Mouse (Mus musculus) forebrain, embryonic 15.5 days (tissue): Measurements from ENCODE around the gene Fam229a. TPM values are rescaled to one million over a fixed set of nuclear protein-coding genes. Genes with fewer than 3 reads are reported as not detected.

Experiments
- ATAC-seq: fragments of 200-750 bp; cut with Nextera tagmentation; replicated peaks from 2 replicates; pipeline ENCODE4 v1.8.0; 2017; ENCODE audit warnings: mild to moderate bottlenecking, moderate TSS enrichment, moderate library complexity
- H3K27ac ChIP-seq: fragments of 300-500 bp; sonication (generic); replicated peaks from 2 replicates; pipeline ENCODE4 v1.5.1; 2015; ENCODE audit warnings: mild to moderate bottlenecking, inconsistent platforms
- H3K27me3 ChIP-seq: fragments of 300-500 bp; sonication (generic); 2 replicates; pipeline ENCODE4 v1.6.1; 2015; ENCODE audit warnings: inconsistent platforms
- H3K36me3 ChIP-seq: fragments of 300-500 bp; sonication (generic); 2 replicates; pipeline ENCODE4 v1.6.1; 2015; ENCODE audit warnings: mild to moderate bottlenecking, inconsistent platforms
- H3K4me1 ChIP-seq: fragments of 300-500 bp; sonication (generic); 2 replicates; pipeline ENCODE4 v1.6.1; 2015; ENCODE audit warnings: inconsistent platforms
- H3K4me2 ChIP-seq: fragments of 300-500 bp; sonication (generic); replicated peaks from 2 replicates; pipeline ENCODE4 v1.6.1; 2015; ENCODE audit warnings: mild to moderate bottlenecking, inconsistent platforms
- H3K4me3 ChIP-seq: fragments of 300-500 bp; sonication (generic); 2 replicates; pipeline ENCODE4 v1.5.1; 2015; ENCODE audit warnings: mild to moderate bottlenecking, inconsistent platforms
- H3K9ac ChIP-seq: fragments of 300-500 bp; sonication (generic); replicated peaks from 2 replicates; pipeline ENCODE4 v1.6.1; 2015; ENCODE audit warnings: mild to moderate bottlenecking, inconsistent platforms
- H3K9me3 ChIP-seq: fragments of 300-500 bp; sonication (generic); 2 replicates; pipeline ENCODE4 v1.6.1; 2016; ENCODE audit warnings: inconsistent platforms
- WGBS: fragments of 180-500 bp; shearing (Covaris S2); methylation state at CpG from one replicate; pipeline ENCODE4 v1.1.7; 2015; ENCODE audit warnings: mixed read lengths; 5-methylcytosine and 5-hydroxymethylcytosine counted together
- polyA plus RNA-seq: library from polyadenylated mRNA; unstranded; fragments of >200 nt; fragmentation: Nextera tagmentation; extraction: Ambion mirVana; gene quantifications from 2 replicates; pipeline ENCODE4 v1.2.1, GENCODE M21; 2015

The Fam229a gene
- polyA plus RNA-seq, 1 experiment from 2014 or later: not detected

DNA sequence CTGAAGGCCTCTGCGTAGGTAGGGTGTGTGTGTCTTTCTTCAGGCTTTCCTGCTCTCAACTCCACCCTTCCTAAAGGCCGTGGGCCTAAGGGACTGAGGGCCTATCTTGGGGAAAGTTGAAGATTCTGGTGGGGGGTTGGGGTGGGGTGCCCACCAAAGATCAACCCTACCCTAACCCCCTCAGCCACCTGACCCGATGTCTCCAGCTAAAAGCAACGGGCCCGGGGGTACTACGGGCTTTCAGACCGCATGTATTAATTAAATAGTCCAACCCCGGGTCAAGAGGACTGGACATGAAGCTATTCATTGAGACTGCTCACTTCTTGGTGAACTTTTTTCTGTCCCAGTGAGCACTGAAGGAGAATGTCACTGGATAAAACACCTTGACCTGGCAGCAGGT lies 9.0 kb downstream of the Fam229a start:
- 81% methylated on average over 8 of the region's 8 CpGs for WGBS

DNA sequence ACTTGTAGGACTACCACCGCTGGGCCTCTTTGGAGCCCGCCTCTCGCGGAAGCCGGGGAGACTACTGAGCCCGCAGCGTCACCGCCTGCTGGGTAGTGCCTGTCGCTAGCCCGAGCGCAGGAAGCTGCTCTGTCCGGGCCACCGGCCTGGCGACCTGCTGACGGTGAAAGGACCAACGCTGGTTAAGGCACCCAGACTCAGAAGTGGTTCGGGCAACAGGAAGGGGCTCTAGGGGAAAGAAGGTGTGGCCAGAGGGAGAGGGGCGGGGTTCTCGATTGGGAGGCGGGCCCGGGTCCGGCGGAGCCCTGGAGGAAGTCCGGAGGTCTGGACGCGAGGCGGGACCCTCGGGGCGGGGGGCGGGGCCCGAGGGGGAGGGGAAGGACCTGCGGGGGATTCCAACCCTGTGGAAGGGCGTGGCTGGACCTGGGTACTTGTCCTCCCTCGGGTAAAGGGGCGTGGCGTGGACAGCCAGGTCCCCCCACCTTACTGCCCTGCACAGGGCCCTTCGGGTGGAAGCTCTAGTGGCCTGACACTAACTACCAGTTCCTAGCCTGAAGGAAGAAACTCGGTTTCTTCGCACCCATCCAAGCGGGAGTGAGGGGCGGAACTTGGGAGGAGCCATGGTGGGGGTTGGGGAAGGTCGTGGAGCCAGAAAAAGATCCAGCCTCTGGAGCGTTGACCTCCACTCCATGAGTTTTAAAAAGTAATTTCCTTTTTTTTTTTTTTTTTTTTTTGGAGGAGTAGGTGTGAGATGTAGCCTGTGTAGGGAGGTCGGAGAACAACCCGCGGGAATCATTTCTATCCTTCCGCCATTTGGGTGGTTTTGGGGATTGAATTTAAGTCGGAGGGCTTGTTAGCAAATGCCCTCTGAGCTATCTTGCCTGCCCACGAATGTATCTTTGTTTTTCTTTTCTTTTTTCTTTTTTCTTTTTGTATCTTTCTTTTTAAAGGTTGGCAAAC lies 9.9 kb downstream of the Fam229a start:
- WGBS: 1% methylated on average over 49 of the region's 49 CpGs
- Histone ChIP-seq H3K4me2 (peak overlapping the region; percentile 65), H3K9me3 (no peaks in the 10 kb centered on the region), H3K4me1 (peaks cover 15% of the 10 kb centered on the region), H3K9ac (peak overlapping the region; percentile 55), H3K36me3 (no peaks in the 10 kb centered on the region), H3K27me3 (no peaks in the 10 kb centered on the region), H3K27ac (peak overlapping the region; percentile 56), H3K4me3 (peak overlapping the region; percentile 47)
- ATAC-seq: peak; percentile 77

More for the DNA sequence above, 9.0 kb downstream of the Fam229a start:
- Histone ChIP-seq H3K4me1 (peaks cover 20% of the 10 kb centered on the region), H3K9me3 (no peaks in the 10 kb centered on the region), H3K4me2 (peak overlapping the region; percentile 65), H3K27me3 (no peaks in the 10 kb centered on the region), H3K9ac (no peak overlapping the region), H3K4me3 (peak overlapping the region; percentile 47; the same call in 1 of the 2 replicates), H3K27ac (no peak overlapping the region), H3K36me3 (no peaks in the 10 kb centered on the region)
- ATAC-seq: no peak

DNA sequence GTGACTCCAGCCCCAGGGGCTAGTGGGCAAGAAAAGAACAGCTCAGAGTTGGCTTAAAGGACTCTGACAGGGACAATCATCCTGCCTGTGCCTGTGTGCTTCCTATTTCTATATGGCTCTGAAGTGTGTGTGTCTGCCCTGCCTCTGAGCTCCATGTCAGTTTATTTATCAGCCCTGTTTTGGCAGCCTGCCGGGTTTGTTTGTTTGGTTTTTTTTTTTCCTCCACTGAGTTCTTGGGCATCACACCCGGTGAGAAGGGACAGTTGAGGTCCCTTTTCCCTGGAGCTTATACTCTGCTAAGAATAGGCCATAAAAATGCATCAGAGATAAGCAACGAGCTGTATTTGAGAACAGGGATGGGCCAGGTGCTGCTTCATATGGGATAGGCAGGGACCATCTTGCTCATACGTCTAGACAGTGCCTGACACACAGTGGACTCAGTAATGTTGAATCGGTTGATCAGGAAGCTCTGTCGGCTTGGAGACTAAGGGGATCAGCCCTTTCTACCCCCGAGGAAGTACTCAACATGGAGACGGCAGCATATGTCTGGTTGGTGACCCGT lies 11.4 kb downstream of the Fam229a start:
- Histone ChIP-seq H3K9ac (no peak overlapping the region), H3K9me3 (no peaks in the 10 kb centered on the region), H3K4me2 (no peak overlapping the region), H3K27ac (no peak overlapping the region), H3K4me3 (no peak overlapping the region), H3K27me3 (no peaks in the 10 kb centered on the region), H3K4me1 (peaks cover 4% of the 10 kb centered on the region; the same call in 1 of the 2 replicates), H3K36me3 (no peaks in the 10 kb centered on the region)
- no peak for ATAC-seq
- WGBS: 84% methylated on average over 9 of the region's 9 CpGs

DNA sequence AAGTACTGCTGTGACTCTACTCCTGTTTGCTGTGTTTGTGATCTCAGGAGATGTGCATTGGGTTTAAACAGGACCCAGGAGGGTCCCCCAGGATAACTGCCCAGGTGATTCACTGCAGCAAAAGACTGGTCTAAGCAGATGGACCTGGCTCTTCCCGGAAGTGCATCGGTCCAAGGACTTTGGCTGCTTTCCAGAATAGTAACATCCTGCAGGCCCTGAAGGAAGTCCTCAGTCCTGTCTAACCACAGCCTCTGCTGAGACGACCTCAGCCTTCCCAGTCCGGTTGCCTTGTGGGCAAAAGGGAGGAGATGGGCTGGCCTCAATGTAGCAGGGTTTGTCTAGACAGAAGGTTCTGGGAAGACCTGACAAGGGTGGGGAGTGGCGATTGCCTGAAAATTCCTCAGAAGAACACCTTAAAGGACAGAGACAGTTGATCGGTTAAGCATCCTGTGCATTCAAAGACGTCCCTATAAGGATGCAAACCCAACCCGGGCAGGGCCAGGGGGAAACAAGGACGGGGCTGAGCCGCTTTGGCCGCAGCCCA lies 12.0 kb downstream of the Fam229a start:
- Histone ChIP-seq H3K9me3 (no peaks in the 10 kb centered on the region), H3K9ac (no peak overlapping the region), H3K4me1 (peaks cover 4% of the 10 kb centered on the region; the same call in 1 of the 2 replicates), H3K36me3 (no peaks in the 10 kb centered on the region), H3K4me2 (no peak overlapping the region), H3K27ac (no peak overlapping the region), H3K4me3 (no peak overlapping the region), H3K27me3 (no peaks in the 10 kb centered on the region)
- WGBS: 80% methylated on average over 11 of the region's 11 CpGs
- no peak for ATAC-seq

DNA sequence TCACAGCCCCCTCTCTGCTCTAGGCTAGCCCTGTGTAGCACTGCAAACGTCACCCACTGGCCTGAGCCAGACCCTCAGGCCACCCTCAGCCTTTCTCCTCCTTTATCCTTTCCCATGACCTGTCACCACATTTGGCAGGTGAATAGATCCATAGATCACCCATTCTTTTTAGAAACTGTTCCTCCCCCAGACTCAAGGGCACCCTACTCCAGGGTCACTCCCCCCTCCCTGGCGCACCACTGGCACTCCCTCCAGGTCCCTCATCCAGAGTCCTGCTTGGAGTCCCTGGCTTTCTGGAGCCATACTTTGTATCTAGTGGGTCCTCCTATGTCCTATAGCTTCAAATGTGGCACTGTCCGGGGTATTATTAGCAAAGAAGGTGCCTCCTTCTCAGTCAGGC lies 14.5 kb downstream of the Fam229a start:
- peaks cover 12% of the 10 kb centered on the region for H3K4me1 ChIP-seq
- no peaks in the 10 kb centered on the region for H3K9me3 ChIP-seq
- no peak overlapping the region for H3K4me2 ChIP-seq
- no peak overlapping the region for H3K4me3 ChIP-seq
- H3K27me3 ChIP-seq: no peaks in the 10 kb centered on the region
- no peaks in the 10 kb centered on the region for H3K36me3 ChIP-seq
- WGBS: 79% methylated on average over 3 of the region's 3 CpGs
- no peak overlapping the region for H3K9ac ChIP-seq
- ATAC-seq: no peak
- H3K27ac ChIP-seq: no peak overlapping the region

DNA sequence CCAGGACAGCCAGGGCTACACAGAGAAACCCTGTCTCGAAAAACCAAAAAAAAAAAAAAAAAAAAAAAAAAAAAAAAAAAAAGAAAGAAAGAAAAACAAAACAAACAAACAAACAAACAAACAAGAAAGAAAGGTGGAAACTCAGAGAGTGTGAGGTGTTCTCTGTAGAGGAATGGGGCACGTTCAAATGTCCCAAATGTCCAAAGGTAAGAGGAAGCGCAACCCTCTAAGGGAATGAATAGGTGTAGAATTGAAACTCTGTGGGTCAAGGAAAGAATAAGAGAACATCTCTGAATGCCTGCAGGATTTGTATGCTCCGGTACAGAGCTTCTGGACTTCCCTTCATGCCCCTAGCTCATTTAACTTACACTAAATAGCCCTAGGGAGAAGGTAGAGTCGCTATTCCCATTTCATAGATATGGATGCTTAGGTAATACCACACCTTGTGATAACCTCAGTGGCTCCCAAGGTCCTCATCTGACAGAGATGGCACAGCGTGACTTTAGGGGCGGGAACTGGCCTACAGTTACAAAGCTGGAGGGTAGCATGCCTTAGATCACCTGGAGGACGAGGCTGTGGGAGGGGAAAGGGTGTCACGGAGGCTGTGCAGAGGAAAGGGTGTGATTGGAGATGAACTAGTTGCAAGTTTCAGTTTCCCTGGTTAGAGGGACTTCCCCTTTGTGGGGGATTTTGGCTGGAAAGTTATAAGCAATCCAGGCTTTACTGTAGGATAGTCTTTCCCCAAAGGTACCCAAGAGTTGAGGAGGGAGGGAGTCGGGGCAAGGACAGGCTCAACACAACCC lies 16.6 kb downstream of the Fam229a start:
- Histone ChIP-seq H3K4me3 (no peak overlapping the region), H3K9me3 (no peaks in the 10 kb centered on the region), H3K27ac (no peak overlapping the region), H3K9ac (no peak overlapping the region), H3K4me1 (peaks cover 8% of the 10 kb centered on the region), H3K4me2 (no peak overlapping the region), H3K36me3 (no peaks in the 10 kb centered on the region), H3K27me3 (no peaks in the 10 kb centered on the region)
- WGBS: 72% methylated on average over 9 of the region's 10 CpGs
- ATAC-seq: no peak

DNA sequence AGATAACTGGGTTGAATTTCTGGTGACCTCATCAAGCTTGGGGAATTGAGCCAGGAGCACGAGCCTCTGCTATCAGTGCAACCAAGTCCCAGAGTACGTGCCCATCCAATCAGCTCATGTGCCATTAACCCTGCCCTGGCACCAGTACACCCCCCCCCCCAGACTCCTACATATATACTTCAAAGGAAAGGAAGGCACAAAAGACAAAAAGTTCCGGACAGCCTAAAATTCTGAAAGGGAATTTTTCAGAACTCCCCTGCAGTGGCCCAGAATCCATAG lies 17.2 kb downstream of the Fam229a start:
- Histone ChIP-seq H3K4me2 (no peak overlapping the region), H3K9me3 (no peaks in the 10 kb centered on the region), H3K36me3 (no peaks in the 10 kb centered on the region), H3K9ac (no peak overlapping the region), H3K27ac (no peak overlapping the region), H3K4me3 (no peak overlapping the region), H3K4me1 (peaks cover 12% of the 10 kb centered on the region), H3K27me3 (no peaks in the 10 kb centered on the region)
- no peak for ATAC-seq
- 72% methylated on average over 3 of the region's 3 CpGs for WGBS

DNA sequence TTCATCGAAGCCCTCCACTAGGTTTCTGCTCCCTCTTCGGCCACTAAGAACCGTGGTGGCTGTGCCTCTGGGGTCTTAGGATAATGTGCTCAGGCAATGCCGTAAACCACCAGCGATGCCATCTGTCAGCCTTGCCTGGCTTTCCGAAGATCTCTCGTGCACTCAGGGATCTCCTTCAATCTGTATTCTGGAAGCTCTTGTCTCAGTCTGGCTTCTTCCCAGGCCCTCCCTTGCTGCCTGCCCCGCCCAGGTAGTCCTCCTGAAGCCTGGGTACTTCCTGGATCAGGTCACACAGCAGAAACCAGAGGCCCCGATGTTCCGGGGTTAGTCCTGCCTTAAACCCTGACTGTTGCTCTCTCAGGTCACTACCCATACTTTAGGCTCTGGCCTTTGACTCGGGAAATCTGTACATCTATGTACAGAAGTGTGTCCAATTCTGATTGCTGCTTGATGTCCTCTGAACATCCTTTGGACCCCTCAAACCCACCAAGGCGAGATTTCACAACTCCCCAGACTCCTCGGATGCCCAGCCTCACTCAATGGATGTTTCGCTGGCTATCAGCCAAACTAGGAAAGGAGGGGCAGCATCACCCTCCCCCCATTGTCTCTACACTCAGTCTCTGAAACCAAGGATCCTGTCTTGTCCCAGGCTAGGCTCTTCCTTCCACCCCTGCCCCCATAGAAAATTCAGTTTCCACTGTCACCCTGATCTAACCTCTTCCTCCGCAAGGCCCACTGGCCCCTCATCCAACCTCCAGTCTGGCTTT lies 18.0 kb downstream of the Fam229a start:
- ATAC-seq: no peak
- H3K4me3 ChIP-seq: no peak overlapping the region
- H3K27me3 ChIP-seq: no peaks in the 10 kb centered on the region
- no peak overlapping the region for H3K9ac ChIP-seq
- 66% methylated on average over 15 of the region's 15 CpGs for WGBS
- no peaks in the 10 kb centered on the region for H3K9me3 ChIP-seq
- no peaks in the 10 kb centered on the region for H3K36me3 ChIP-seq
- H3K27ac ChIP-seq: no peak overlapping the region
- peaks cover 14% of the 10 kb centered on the region for H3K4me1 ChIP-seq
- H3K4me2 ChIP-seq: no peak overlapping the region

DNA sequence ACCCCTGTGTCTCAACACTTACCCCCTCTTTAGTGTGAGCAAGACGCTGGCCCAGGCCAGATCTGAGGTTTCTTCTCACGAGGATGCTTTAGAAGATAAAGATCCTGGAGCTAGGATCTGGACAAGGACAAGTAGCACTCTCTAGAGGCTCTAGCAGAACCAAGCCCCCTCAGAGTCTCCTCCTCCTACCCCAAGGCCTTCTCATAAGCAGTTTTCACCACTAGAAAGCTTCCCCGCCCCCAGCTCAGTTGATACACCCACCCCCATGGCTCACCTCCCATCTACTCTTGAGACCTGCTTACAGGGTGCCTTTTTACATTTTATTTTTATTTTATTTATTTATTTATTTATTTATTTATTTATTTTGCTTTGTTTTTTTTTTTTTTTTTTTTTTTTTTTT lies 18.7 kb downstream of the Fam229a start:
- Histone ChIP-seq H3K27ac (no peak overlapping the region), H3K27me3 (no peaks in the 10 kb centered on the region)
- no peak for ATAC-seq

DNA sequence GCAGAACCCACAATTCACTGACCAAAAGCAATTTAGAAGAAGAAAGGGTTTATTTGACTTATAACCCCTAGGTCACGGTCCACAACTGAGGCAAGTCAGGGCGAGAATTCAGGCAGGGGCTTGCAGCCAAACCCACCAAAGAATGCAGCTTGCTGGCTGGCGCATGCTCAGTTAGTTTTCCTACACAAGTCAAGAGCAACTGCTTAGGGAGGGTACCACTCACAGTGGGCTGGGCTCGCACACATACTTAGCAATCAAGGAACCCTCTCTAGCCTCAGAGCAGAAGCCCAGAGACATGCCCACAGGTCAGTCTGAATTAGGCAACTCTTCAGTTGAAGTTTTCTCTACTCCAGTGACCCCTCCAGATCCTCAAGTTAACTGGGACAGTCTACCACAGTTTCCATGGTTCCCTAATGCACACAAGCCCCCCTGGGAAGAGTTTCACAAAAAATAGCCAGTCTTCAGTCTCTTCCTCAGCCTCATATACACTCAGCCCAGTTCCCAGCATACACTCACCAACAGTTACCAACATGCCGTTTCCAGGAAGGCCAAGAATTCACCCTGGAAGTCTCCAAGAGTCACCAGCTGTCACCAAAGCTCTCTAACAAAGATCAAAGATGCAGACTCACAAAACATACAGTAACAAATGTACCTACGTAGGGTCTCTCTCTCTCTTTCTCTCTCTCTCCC lies 19.9 kb downstream of the Fam229a start:
- Histone ChIP-seq H3K4me1 (peaks cover 25% of the 10 kb centered on the region), H3K9me3 (no peaks in the 10 kb centered on the region), H3K36me3 (peaks cover 7% of the 10 kb centered on the region; the same call in 1 of the 2 replicates), H3K9ac (no peak overlapping the region), H3K27ac (no peak overlapping the region), H3K4me3 (no peak overlapping the region), H3K27me3 (no peaks in the 10 kb centered on the region), H3K4me2 (no peak overlapping the region)
- 38% methylated on average over 6 of the region's 6 CpGs for WGBS
- no peak for ATAC-seq

More for the DNA sequence above, 18.7 kb downstream of the Fam229a start:
- H3K4me3 ChIP-seq: no peak overlapping the region
- H3K4me1 ChIP-seq: peaks cover 14% of the 10 kb centered on the region
- H3K9ac ChIP-seq: no peak overlapping the region
- no peak overlapping the region for H3K4me2 ChIP-seq
- H3K36me3 ChIP-seq: no peaks in the 10 kb centered on the region
- H3K9me3 ChIP-seq: no peaks in the 10 kb centered on the region
- WGBS: 65% methylated on average over 3 of the region's 3 CpGs
